Mouse (Mus musculus) neural tube, embryonic 13.5 days (tissue): ENCODE measurements around the gene Zfhx3. TPM values are rescaled to one million over a fixed set of nuclear protein-coding genes. Genes with fewer than 3 reads are reported as not detected.

Experiments
- ATAC-seq: fragments of 200-750 bp; cut with Nextera tagmentation; 2 replicates; pipeline ENCODE4 v1.8.0; 2017; ENCODE audit warnings: low read depth, mild to moderate bottlenecking, moderate TSS enrichment, moderate library complexity
- H3K27ac ChIP-seq: fragments of 300-500 bp; sonication (generic); replicated peaks from 2 replicates; pipeline ENCODE4 v1.5.1; 2015; ENCODE audit warnings: moderate library complexity, mild to moderate bottlenecking, inconsistent platforms
- H3K27me3 ChIP-seq: fragments of 300-500 bp; sonication (generic); 2 replicates; pipeline ENCODE4 v1.6.1; 2015; ENCODE audit warnings: mild to moderate bottlenecking, inconsistent platforms
- H3K36me3 ChIP-seq: fragments of 300-500 bp; sonication (generic); 2 replicates; pipeline ENCODE4 v1.6.1; 2015; ENCODE audit warnings: mild to moderate bottlenecking, inconsistent platforms
- H3K4me1 ChIP-seq: fragments of 300-500 bp; sonication (generic); replicated peaks from 2 replicates; pipeline ENCODE4 v1.6.1; 2015; ENCODE audit warnings: inconsistent platforms
- H3K4me2 ChIP-seq: fragments of 300-500 bp; sonication (generic); 2 replicates; pipeline ENCODE4 v1.6.1; 2015; ENCODE audit warnings: inconsistent platforms, mild to moderate bottlenecking, moderate library complexity
- H3K4me3 ChIP-seq: fragments of 300-500 bp; sonication (generic); 2 replicates; pipeline ENCODE4 v1.5.1; 2015; ENCODE audit warnings: mild to moderate bottlenecking, inconsistent platforms
- H3K9ac ChIP-seq: fragments of 300-500 bp; sonication (generic); 2 replicates; pipeline ENCODE4 v1.6.1; 2015; ENCODE audit warnings: moderate library complexity, mild to moderate bottlenecking, inconsistent platforms
- H3K9me3 ChIP-seq: fragments of 300-500 bp; sonication (generic); 2 replicates; pipeline ENCODE4 v1.6.1; 2016; ENCODE audit warnings: inconsistent platforms
- WGBS: fragments of 180-500 bp; shearing (Covaris S2); methylation state at CpG from one replicate; pipeline ENCODE4 v1.1.7; 2015; 5-methylcytosine and 5-hydroxymethylcytosine counted together
- microRNA-seq: library from miRNA; unstranded; fragments of <30 nt; microRNA quantifications from one replicate; pipeline ENCODE4, GENCODE M21; 2016
- polyA plus RNA-seq: library from polyadenylated mRNA; unstranded; fragments of >200 nt; fragmentation: Nextera tagmentation; extraction: Ambion mirVana; gene quantifications from 2 replicates; pipeline ENCODE4 v1.2.1, GENCODE M21; 2015

Zfhx3 gene
- polyA plus RNA-seq, 1 experiment from 2014 or later = 28.2 TPM

- Histone ChIP-seq H3K4me1 (no peaks in the 10 kb centered on the region), H3K9ac (no peak overlapping the region), H3K27me3 (no peaks in the 10 kb centered on the region), H3K36me3 (no peaks in the 10 kb centered on the region), H3K4me3 (no peak overlapping the region), H3K9me3 (no peaks in the 10 kb centered on the region), H3K27ac (no peak overlapping the region), H3K4me2 (no peak overlapping the region)
- ATAC-seq = no peak
- WGBS = 74% methylated on average over 9 of the region's 9 CpGs
Observed at GRCm38 (mm10) chr8:109006986-109007385, 1064.5 kb downstream of the Zfhx3 start.

Small RNA genes lying within 50 kb of the gene (microRNA-seq; reads per million reads assigned to microRNA genes)
- gene Mir3108 = not detected
